Mouse (Mus musculus): Measurements from ENCODE around the gene Lmo2.
"Not testable (repeated sequence)": the region's sequence is repeated elsewhere in the genome, so short reads cannot be mapped to it uniquely, and the experiment has no call there.

Gene Lmo2

DNA sequence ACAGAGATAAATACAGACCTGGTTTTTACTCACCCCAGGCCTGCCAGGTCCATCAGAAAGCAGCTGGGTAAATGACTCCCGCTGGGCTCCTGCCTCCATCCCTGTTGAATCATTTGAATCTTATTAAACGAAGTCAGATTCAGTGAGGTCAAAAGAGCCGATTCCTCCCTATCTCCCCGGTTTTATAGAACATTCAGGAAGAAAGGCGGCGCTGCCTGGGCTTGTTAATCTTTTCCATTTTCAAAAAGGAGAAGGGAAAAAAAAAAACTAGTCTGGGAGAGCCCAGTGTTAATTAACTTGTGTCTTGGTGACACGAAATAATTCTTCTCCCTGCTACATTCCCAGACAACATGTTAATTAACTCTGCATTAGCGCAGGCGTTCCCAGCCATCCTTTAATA lies 19.9 kb downstream of the Lmo2 start:
- no peak for DNase-seq (ENCODE audit: low spot score)

DNA sequence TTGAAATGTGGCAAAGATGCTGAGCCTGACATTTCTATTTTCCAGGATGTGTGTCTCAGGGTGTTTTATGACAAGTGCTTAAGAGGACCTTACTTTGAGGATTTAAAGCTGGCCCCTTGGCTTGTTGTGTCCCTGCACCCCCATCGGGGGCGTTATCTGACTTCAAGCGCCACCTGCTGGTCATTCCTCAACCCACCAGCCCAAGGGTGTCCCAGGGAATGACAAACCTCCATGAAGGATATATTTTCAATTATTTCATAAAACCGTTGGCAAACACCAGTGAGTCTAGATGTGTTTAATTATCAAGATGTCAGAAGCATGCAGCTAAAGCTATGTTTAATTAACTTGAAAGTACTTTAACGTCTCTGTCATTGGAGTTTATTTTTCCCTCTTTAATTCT lies 24.5 kb downstream of the Lmo2 start:
- DNase-seq (ENCODE audit: low spot score): peak; percentile 79

DNA sequence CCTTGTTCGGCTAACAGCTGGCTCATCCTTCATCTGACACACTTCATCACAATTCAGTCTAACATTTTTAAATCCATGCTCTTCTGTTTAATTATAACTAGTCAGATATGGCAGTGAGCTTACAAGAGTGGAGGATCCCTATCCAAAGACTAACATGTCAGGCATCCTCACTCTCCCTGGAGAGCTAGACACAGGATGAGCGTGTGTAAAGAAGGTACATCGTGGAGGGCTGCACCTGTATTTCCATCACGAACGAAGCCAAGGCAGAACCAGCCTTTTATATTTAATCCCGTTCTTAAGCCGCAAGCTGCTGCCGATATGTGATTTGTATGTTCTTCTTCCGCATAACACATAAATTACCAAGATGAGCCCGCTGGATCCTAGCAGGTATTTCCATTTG lies 25.4 kb downstream of the Lmo2 start:
- no peak for DNase-seq (ENCODE audit: low spot score)

DNA sequence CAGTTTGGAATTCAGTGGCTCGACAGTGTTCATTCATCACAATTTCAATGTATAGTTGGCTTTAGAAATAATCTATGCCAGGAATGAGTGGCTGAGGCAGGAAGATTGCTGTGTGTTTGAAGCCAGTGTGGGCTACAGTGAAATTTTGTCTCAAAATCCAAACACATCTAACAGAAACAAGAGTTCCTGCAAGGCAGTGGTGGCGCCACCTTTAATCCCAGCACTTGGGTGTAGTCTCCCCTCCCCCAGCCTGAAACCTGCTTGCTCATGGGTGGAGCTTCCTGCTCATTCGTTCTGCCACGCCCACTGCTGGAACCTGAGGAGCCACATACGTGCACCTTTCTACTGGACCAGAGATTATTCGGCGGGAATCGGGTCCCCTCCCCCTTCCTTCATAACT lies 29.8 kb downstream of the Lmo2 start:
- not testable (repeated sequence) for DNase-seq (ENCODE audit: low spot score)

DNA sequence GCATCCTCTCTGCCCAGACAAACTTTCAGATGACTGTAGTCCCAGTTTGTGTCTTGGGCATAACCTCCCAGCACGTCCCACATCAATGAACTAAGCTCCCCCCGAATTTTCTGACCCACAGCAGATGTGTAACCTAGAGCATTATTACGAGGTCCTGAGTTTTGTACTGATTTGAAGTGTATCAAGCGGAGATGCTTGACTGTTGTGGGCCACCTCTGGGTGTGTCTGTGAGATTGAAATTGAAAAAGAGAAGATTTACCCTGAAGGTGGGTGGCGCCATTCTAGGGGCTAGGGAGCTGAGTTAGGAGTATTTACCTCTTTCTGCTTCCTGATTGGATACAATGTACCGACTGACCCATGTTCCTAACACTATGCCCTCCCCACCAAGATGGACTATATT lies 31.9 kb downstream of the Lmo2 start:
- no peak for DNase-seq (ENCODE audit: low spot score)

DNA sequence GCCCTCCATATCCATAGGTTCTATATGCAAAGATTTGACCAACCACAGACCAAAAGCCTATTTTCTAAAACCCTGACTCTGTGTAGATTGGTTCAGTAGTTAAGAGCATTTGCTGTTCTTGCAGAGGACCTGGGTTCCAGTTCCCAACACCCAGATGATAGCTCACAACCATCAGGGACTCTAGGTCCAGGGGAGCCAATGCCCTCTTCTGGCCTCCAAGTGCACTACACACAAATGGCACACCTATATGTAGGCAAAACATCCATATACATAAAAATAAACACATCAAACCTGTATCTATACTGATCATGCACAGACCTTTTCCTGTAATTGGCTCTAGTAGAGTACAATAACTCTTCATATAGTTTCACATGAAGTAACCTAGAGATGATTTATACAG lies 33.5 kb downstream of the Lmo2 start:
- DNase-seq (ENCODE audit: low spot score): no peak

DNA sequence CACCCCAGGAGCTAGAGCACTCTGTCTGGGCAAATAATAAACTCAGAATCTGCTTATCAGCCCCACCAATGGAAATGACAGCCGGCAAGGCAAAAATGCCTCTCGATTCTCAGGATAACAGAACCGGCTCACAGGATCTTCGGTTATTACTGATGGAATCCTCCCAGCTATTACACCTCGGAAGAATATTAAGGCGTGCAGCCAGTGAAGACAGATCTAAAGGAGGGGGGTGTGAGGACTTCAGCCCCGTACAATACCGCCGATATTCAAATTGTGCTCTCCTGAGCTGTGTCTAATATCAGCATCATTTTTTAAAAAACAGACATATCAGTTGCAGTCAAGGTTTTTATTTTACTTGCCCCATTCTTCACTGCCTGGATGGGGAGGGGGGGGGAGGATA lies 34.4 kb downstream of the Lmo2 start:
- no peak for DNase-seq (ENCODE audit: low spot score)

DNA sequence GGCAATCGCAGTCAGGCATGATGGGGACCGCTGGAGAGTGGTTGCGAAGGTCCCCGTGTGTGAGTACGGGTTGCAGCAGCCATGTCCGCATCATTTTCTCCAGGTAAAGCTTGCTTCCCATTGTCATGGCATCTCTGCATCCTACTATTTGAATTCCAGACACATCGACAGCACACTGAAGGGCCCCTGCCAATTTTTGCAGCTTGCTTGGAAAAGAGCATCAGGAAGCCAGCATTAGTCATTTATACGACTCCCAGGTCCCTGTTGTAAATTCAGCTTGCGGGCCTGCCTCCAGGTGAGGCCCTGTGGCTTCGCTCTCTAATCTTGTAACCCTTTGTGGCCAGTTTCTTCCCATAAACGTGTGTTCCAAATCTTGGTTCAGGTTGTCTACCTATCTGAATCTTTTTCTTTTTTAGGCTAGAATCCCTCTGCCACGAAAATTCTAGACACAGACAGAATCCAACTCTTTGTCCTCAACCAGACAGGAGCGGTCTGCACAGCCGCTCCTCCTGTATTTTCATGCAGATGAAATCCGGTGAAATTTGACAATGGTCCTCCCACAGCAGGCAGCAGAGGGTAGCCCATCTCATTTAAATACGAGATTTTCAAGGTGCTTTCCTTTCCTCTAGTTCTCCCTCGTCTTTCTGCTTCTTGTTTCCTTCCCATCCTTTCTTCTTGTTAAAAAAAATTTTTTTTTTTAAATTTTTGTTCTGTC lies 35.0 kb downstream of the Lmo2 start:
- DNase-seq (ENCODE audit: low spot score): no peak

DNA sequence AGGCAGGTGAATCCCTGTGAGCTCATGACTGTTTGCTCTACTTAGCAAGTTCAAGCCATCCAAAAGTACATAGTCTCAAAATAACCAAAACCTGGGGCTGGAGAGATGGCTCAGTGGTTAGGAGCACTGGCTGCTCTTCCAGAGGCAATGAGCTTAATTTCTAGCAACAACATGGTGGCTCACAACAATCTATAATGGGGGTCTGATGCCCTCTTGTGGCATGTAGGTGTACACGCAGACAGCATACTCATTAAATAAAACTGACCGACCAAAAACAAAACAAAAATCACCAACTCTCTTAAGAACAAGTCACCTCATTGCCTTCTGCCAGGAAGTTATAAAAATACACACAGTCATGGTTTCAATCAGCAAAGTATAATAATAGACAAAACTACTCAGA lies 43.3 kb downstream of the Lmo2 start:
- no peak for DNase-seq (ENCODE audit: low spot score)

DNA sequence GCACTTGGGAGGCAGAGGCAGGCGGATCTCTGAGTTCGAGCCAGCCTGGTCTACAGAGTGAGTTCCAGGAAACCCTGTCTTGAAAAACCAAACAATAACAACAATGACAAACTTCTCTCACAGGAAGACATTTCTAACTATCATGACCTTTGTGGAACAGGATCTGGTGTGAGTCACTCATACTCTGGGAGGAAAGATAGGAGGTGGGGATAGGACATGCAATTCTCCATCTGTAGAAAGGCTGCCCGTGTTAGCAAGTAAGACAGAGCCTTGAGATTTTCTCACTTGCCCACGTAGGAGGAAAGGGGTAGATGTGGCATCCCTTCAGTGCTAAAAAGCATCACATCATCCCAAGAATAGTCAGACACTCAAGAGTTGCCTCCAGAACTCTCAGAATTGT lies 44.1 kb downstream of the Lmo2 start:
- DNase-seq (ENCODE audit: low spot score): no peak

DNA sequence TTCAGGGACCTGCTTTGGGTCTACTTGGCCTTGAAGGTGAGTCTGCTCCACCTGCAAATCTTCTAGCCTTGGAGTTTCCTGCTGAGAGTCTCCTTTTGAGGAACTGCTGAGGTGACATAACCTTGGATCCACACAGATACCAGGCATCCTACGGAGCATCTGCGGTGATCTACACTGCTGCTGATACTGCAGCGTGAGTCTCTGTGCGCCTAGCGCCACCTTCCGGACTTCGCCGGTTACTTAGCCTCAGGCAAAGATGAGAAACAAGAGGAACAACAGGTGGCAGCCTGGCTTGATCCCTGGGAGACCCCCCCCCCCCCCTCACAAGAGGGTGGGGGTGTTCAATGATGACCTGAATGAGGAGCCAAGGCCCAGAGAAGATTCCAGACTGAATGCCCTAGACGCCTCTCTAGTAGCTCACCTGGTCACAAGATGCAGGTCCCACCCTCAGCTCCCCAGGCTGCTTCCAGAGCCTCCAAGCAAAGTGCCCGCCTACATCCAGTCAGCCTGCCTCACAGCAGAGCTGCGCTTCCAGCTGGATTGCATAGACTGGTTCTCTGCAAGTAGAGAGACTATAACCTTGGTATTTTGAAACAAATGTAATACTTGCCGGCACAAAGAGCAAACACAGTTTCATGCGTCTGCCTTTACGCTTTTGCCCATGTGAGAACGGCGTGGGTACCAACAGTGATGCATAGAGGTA lies 45.1 kb downstream of the Lmo2 start:
- peak; percentile 27 for DNase-seq (ENCODE audit: low spot score)

DNA sequence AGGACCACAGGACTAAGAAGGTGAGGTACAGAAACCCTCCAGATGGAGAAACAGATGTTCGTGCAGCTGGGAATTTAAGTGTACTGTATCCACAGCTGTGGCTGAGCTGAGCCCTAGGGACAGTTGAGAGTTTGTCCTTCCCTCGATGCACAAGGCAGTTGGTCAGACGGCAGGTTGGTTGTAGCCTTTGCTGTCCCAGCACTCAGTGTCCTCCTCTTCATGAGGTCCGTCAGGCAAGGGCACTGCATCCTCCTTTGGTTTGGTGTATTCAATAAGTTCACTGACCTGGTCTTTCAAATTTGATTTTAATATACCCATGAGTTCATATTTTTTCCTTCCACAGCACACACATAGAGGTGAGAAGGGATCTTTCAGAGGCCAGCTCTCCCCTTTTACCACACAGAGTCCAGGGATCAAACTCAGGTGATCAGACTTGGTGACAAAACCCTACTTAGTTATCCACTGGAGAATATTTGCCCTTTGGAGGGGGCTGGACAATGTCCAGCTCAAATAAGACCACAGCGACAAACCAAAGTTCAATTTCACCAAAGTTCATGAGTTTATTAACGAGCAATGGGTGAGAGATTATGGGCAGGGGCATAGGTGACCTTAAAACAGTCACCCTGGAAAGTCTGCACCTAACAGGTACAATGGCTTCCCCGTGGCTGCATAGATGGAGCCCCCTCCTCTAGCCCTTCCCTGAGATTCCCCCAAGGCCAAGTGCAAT lies 50.2 kb downstream of the Lmo2 start:
- DNase-seq (ENCODE audit: low spot score): no peak

DNA sequence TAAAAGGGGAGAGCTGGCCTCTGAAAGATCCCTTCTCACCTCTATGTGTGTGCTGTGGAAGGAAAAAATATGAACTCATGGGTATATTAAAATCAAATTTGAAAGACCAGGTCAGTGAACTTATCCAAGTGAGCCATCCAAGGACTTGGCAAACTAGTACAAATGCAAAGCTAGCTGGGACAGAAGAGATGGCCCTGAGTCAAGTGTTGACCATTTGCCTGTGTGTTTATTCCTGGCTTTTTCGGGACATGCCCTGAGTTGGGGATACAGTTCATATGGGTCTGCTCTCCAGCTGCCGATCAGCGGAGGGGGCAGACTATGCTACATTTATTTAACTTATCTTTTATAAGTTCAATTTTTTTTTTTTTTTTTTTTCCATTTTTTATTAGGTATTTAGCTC lies 51.1 kb downstream of the Lmo2 start:
- not testable (repeated sequence) for DNase-seq (ENCODE audit: low spot score)

DNA sequence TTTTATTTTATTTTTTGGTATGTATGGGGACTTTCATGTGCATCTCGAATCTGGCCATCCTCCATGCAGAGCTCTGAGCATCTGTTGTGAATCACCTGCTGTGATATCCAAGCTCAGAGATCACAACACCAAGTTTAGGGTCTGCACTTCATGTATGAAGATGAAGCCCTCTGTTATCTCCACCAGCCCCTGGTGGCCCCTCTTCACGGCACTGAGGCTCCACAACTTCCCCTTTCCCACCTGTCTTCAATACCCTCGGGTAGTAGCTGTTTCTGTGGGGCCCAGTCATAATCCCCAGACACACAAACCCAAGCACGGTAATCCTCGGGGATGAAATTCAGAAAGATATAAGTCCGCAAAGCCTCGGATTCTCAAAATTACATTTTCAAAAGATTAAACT lies 65.3 kb downstream of the Lmo2 start:
- DNase-seq (ENCODE audit: low spot score): no peak

DNA sequence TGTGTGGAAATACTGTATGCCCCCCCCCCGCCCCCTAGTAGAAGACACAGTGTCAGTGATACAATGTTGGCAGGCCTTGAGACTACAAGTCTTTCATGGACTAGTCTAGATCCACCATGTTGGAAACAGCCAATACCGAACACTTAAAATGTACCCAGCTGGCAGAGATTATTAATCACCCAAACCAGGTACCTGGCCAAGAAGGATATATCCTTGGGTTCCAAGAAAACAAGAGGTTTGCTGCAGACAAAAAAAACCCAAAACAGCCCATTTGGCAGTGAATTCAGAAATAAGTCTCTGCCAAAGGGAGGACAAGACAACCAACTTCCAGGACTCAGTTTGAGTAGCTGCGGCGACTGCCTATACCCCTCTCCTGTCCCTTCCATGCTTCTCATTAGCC lies 66.9 kb downstream of the Lmo2 start:
- no peak for DNase-seq (ENCODE audit: low spot score)

DNA sequence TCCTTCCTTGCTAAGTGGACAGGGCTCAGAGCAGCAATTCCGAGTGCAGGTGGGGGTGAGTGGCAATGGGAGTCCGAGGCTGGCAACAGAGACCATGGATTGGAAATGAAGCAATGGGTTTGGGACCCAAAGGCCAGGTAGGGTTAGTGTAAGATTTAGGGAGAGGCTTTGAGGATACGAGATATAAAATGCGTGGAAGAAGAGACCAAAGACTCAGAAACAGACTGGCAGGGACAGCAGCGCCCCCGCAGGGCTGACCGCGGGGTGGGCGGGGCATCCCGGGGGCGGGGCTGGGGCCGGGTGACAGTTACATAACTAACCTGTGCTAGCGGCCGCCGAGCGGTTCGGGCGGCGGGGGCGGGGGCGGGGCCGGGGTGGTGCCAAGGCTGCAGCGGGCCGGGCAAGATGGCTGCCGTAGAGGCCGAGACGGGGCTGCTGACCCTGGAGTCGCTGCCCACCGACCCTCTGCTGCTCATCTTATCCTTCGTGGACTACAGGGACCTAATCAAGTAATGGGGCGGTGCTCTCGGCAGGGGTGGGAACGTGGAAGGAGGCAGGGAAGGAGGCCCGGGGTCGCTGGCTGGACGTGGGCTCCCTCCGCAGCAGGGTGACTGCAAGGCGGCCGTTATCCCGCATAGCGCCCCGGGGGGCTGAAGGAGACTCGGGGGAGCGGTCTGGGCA lies 69.8 kb downstream of the Lmo2 start, which contains the start of gene Fbxo3:
TSS of gene Fbxo3 (plus strand) at position 264 of the 681 bp plus-strand sequence.
- peak; percentile 77 for DNase-seq (ENCODE audit: low spot score)

DNA sequence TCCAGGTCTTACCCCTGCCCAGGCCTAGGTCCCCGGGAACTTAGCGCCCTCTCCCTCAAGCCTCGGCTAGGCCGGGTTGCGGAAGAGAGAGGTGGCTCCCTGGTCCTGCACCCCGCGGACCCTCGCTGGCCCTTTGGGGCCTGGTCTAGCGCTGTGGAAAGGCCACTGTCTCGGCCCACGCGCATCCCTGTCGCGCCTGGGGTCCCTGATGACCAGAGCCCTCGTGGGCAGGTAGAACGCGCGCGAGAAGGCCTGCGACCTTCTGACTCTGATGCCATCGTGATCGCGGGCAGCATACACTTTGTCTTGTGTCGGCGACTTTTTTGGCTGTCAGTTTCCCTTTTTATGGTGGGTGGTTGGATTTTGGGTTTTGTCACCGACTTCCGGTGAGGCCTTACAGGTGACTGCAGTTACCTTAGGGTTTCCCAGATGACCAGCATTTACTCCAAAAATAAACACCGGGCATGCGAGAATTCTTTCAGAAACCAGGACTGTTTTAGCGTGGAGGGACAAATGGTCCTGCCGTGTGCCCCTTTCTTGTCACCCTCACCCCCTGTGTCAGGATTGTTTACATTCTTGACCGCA lies 70.4 kb downstream of the Lmo2 start, which contains the start of gene 4931422A03Rik:
TSS of gene 4931422A03Rik (minus strand) at position 223 of the 585 bp plus-strand sequence.
- DNase-seq (ENCODE audit: low spot score): peak; percentile 7

DNA sequence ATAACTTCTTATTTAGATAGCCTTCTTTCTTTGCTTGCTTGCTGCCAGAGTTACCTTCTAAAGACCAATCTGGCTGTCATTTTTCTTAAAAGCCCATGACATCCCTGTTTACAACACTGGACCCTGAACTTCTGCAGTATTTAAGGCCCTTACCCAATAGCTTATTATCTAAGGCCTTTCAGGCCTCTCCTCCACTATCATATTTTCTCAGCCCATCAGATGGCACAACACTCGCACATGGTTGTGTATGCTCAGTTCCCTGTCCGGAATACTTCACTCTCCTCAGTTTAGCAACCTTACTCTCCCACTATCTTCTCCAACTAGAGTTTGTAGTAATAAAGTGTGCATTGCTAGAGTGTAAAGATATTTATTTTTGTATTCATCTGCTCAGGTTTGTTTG lies 71.3 kb downstream of the Lmo2 start:
- no peak for DNase-seq (ENCODE audit: low spot score)

DNA sequence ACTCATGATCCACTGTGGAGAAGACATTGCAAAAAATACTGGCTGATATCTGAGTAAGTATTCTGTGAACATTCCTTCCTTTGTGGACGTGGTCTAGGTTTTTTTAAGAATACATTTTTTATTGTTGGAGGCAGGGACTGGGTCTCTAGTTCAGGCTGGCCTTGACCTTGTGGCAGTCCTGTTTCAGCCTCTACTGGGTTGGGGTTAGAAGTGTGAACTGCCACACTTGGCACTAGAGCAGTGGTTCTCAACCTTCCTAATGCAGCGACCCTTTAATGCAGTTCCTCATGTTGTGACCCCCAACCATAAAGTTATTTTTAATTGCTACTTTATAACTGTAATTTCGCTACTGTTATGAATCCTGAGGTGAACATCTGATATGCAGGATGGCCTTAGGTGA lies 72.6 kb downstream of the Lmo2 start:
- DNase-seq (ENCODE audit: low spot score): no peak

Data from ovary, postnatal 14 days (tissue).